Mouse (Mus musculus) liver, embryonic 16.5 days (tissue): Measurements from ENCODE around the gene Xpo4. TPM values are rescaled to one million over a fixed set of nuclear protein-coding genes. Genes with fewer than 3 reads are reported as not detected.
A peak's percentile ranks its signal among the peaks of the same experiment; 100 is the strongest.

Experiments used
- ATAC-seq: fragments of 200-750 bp; cut with Nextera tagmentation; 2 replicates; pipeline ENCODE4 v1.8.0; 2017; ENCODE audit warnings: low read depth, mild to moderate bottlenecking, moderate number of reproducible peaks, moderate library complexity
- H3K27ac ChIP-seq: fragments of 300-500 bp; sonication (generic); 2 replicates; pipeline ENCODE4 v1.5.1; 2014; ENCODE audit warnings: mild to moderate bottlenecking, low read length
- H3K27me3 ChIP-seq: fragments of 300-500 bp; sonication (generic); 2 replicates; pipeline ENCODE4 v1.6.1; 2014; ENCODE audit warnings: low read depth, low read length, mixed read lengths; ENCODE audit not compliant: control insufficient read depth, insufficient read depth
- H3K36me3 ChIP-seq: fragments of 300-500 bp; sonication (generic); 2 replicates; pipeline ENCODE4 v1.6.1; 2014; ENCODE audit warnings: mild to moderate bottlenecking; ENCODE audit not compliant: control insufficient read depth, insufficient read depth
- H3K4me1 ChIP-seq: fragments of 300-500 bp; sonication (generic); 2 replicates; pipeline ENCODE4 v1.6.1; 2014; ENCODE audit warnings: low read depth, low read length, mixed read lengths; ENCODE audit not compliant: control insufficient read depth
- H3K4me2 ChIP-seq: fragments of 300-500 bp; sonication (generic); 2 replicates; pipeline ENCODE4 v1.6.1; 2014; ENCODE audit warnings: low read depth, low read length, mixed read lengths
- H3K4me3 ChIP-seq: fragments of 300-500 bp; sonication (generic); 2 replicates; pipeline ENCODE4 v1.5.1; 2014; ENCODE audit warnings: low read depth, mild to moderate bottlenecking, low read length
- H3K9ac ChIP-seq: fragments of 300-500 bp; sonication (generic); 2 replicates; pipeline ENCODE4 v1.6.1; 2014; ENCODE audit warnings: low read depth, low read length
- H3K9me3 ChIP-seq: fragments of 300-500 bp; sonication (generic); replicated peaks from 2 replicates; pipeline ENCODE4 v1.6.1; 2016; ENCODE audit warnings: low read length; ENCODE audit not compliant: control insufficient read depth
- WGBS: fragments of 180-500 bp; shearing (Covaris S2); extraction: QIAGEN DNeasy Blood & Tissue Kit; methylation state at CpG from one replicate; pipeline ENCODE4 v1.1.7; 2014; ENCODE audit not compliant: insufficient replicate concordance; 5-methylcytosine and 5-hydroxymethylcytosine counted together
- polyA plus RNA-seq: library from polyadenylated mRNA; unstranded; fragments of >200 nt; fragmentation: Nextera tagmentation; extraction: Ambion mirVana; gene quantifications from 2 replicates; pipeline ENCODE4 v1.2.1, GENCODE M21; 2015

Gene Xpo4
- polyA plus RNA-seq, 1 experiment from 2014 or later: 9.7 TPM

DNA sequence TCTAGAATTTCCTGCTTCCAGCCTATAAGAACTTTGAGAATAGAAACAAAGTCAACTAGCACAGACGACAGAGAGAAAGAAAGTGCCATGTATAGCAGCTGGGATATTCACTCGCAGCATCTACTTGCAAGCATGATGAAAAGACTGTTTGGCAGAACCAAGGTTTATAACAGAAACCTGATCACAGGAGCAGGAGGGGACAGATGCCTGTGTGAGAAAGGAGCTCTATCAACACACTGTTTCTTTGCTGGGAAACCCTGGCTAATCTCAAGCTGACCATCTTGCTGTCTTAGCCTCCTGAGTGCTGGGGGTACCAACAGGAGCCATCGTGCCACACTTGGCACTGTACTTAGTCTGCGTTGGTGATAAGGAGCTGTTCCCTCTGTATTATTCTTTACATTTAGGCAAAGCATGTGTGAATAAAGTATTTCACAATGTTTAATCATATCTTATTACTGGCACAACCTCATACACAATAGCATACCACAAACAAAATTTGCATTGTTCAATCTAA lies 55.4 kb downstream of the Xpo4 start:
- no peak overlapping the region for H3K4me2 ChIP-seq
- H3K9ac ChIP-seq: no peak overlapping the region
- ATAC-seq: no peak
- no peak overlapping the region for H3K27ac ChIP-seq
- H3K36me3 ChIP-seq: peaks cover 3% of the 10 kb centered on the region; the same call in 1 of the 2 replicates
- WGBS: 66% methylated on average over 4 of the region's 4 CpGs
- H3K4me3 ChIP-seq: no peak overlapping the region
- H3K27me3 ChIP-seq: no peaks in the 10 kb centered on the region
- H3K4me1 ChIP-seq: peaks cover 3% of the 10 kb centered on the region; the same call in 1 of the 2 replicates
- no peaks in the 10 kb centered on the region for H3K9me3 ChIP-seq

DNA sequence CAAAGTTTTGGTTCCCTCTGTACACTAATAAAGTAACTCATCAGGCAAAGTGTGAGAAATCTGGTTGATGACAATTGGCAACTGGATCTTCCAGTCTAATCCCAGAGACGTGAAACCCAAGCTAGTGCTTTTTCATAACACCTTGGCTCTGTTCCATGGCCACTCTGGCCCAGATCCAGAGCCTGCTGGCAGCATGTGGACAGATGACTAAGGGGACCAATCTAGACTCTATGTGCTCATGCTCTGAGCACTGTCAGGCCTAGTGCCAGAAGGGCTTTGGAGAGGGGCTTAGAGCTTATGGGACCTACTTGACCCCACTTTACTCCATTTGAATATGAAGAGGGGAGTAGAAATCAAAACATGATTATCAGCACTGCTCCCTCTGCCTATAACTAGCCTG lies 57.7 kb downstream of the Xpo4 start:
- Histone ChIP-seq H3K27me3 (no peaks in the 10 kb centered on the region), H3K9ac (no peak overlapping the region), H3K4me1 (peaks cover 3% of the 10 kb centered on the region; the same call in 1 of the 2 replicates), H3K27ac (no peak overlapping the region), H3K4me2 (no peak overlapping the region), H3K4me3 (no peak overlapping the region), H3K9me3 (no peaks in the 10 kb centered on the region), H3K36me3 (peaks cover 14% of the 10 kb centered on the region; the same call in 1 of the 2 replicates)
- peak; percentile 76 for ATAC-seq
- WGBS: 49% methylated on average over 1 of the region's 1 CpGs

GRCm38 (mm10) chr14:57606663-57607365 lies 58.4 kb downstream of the Xpo4 start:
- Histone ChIP-seq H3K4me2 (no peak overlapping the region), H3K9ac (no peak overlapping the region), H3K4me3 (no peak overlapping the region), H3K9me3 (no peaks in the 10 kb centered on the region), H3K27me3 (no peaks in the 10 kb centered on the region), H3K4me1 (peaks cover 3% of the 10 kb centered on the region; the same call in 1 of the 2 replicates), H3K36me3 (peaks cover 14% of the 10 kb centered on the region; the same call in 1 of the 2 replicates), H3K27ac (no peak overlapping the region)
- ATAC-seq: no peak
- 76% methylated on average over 8 of the region's 8 CpGs for WGBS

GRCm38 (mm10) chr14:57593279-57593678 lies 72.0 kb downstream of the Xpo4 start:
- Histone ChIP-seq H3K9ac (no peak overlapping the region), H3K4me3 (no peak overlapping the region), H3K9me3 (no peaks in the 10 kb centered on the region), H3K36me3 (peaks cover 41% of the 10 kb centered on the region), H3K4me2 (no peak overlapping the region), H3K27me3 (no peaks in the 10 kb centered on the region), H3K27ac (no peak overlapping the region), H3K4me1 (no peaks in the 10 kb centered on the region)
- ATAC-seq: no peak
- 79% methylated on average over 5 of the region's 5 CpGs for WGBS

DNA sequence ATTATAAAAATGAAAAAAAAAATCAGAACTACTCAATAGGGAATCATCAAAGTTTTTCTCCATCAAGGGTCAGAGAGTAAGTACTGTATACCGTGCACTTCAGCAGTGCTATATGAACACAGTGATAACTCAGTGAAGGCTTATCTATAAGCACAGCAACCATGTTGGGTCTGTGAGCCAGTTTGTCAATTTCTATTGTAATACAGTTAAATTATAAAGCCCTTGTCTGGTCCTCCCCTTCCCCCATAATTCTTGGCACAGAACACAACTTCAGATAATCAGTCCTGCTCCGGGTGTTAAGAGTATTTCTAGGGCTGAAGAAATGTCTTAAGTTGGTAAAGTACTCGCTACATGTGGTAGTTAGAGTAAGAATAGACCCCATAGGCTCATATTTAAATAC lies 73.4 kb downstream of the Xpo4 start:
- no peak overlapping the region for H3K4me3 ChIP-seq
- no peak overlapping the region for H3K27ac ChIP-seq
- no peaks in the 10 kb centered on the region for H3K9me3 ChIP-seq
- H3K4me2 ChIP-seq: no peak overlapping the region
- no peaks in the 10 kb centered on the region for H3K27me3 ChIP-seq
- no peak for ATAC-seq
- H3K9ac ChIP-seq: no peak overlapping the region
- H3K36me3 ChIP-seq: peaks cover 41% of the 10 kb centered on the region
- H3K4me1 ChIP-seq: no peaks in the 10 kb centered on the region
- WGBS: 58% methylated on average over 3 of the region's 3 CpGs

DNA sequence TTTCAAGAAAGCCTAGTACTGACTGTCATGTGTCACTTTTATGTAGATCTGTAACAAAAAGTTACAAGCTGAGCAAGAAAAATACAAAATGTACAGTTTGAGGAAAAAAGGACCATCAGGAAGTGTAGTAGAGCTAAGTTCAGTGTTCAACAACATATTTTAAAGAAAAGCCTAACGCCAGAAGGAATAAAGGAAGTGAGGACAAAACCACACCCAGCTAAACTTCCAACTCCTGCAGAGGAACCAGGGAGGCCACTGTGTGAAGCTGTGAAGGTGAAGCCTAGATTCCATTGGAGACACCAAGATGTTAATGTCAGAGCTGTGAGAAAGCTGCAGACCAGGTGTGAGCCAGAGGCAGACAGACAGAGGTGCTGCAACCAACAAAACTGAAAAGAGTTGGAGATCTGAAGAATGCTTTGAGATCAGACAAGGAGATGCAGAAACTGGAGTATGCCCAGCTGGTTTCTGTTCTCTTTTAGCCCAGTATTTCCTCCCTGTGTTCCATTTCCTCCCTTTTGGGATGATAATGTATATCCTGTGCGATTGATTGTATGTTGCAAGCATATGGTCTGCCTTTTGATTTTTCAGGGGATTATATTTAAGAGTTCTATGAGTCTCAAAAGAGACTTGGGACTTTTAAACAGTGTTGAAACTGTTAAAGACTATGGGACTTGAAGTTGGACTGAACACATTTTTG lies 88.7 kb downstream of the Xpo4 start:
- H3K27me3 ChIP-seq: no peaks in the 10 kb centered on the region
- H3K36me3 ChIP-seq: peaks cover 5% of the 10 kb centered on the region
- no peak overlapping the region for H3K9ac ChIP-seq
- H3K4me1 ChIP-seq: no peaks in the 10 kb centered on the region
- WGBS: 69% methylated on average over 2 of the region's 2 CpGs
- no peak overlapping the region for H3K27ac ChIP-seq
- H3K4me3 ChIP-seq: no peak overlapping the region
- H3K4me2 ChIP-seq: no peak overlapping the region
- H3K9me3 ChIP-seq: no peaks in the 10 kb centered on the region
- no peak for ATAC-seq

GRCm38 (mm10) chr14:57574792-57575587 lies 90.2 kb downstream of the Xpo4 start:
- no peaks in the 10 kb centered on the region for H3K9me3 ChIP-seq
- 75% methylated on average over 6 of the region's 6 CpGs for WGBS
- H3K4me1 ChIP-seq: peaks cover 6% of the 10 kb centered on the region
- no peak overlapping the region for H3K9ac ChIP-seq
- H3K36me3 ChIP-seq: no peaks in the 10 kb centered on the region
- no peak overlapping the region for H3K4me3 ChIP-seq
- no peak overlapping the region for H3K27ac ChIP-seq
- H3K27me3 ChIP-seq: no peaks in the 10 kb centered on the region
- H3K4me2 ChIP-seq: no peak overlapping the region
- no peak for ATAC-seq

- Histone ChIP-seq H3K4me3 (peak within 1 kb of the TSS; percentile 79), H3K9me3 (no peaks in the 10 kb centered on the region), H3K9ac (peak within 1 kb of the TSS; percentile 67), H3K27me3 (no peaks in the 10 kb centered on the region), H3K4me2 (peak within 1 kb of the TSS; percentile 92), H3K36me3 (no peaks in the 10 kb centered on the region), H3K4me1 (peaks cover 6% of the 10 kb centered on the region), H3K27ac (peak within 1 kb of the TSS; percentile 71)
- WGBS: 5% methylated on average over 35 of the region's 35 CpGs
- ATAC-seq: peak; percentile 100
These were observed 93.8 kb downstream of the Xpo4 start, which contains the start of gene Eef1akmt1 for GRCm38 (mm10) chr14:57571155-57572133. Gene Eef1akmt1, minus strand, starts transcription at chr14:57571612.
